Mouse (Mus musculus) gastrocnemius, postnatal 10 days (tissue): ENCODE results near the gene Cypt4. TPM values are rescaled to one million over a fixed set of nuclear protein-coding genes. Genes with fewer than 3 reads are reported as not detected.
"Not testable (repeated sequence)": the region's sequence is repeated elsewhere in the genome, so short reads cannot be mapped to it uniquely, and the experiment has no call there.

Experiments used
- DNase-seq: peaks from one replicate; pipeline ENCODE4 v3.0.0; 2021; ENCODE audit warnings: mixed read lengths
- long read RNA-seq, 2 experiments: library from polyadenylated mRNA; stranded (forward); transcript quantifications; one replicate each; pipeline ENCODE4 v2.0.0; 2021
- total RNA-seq, 2 experiments: library from RNA; stranded (reverse); gene quantifications; 2 replicates each; pipeline ENCODE4 v1.2.3; 2021

Gene Cypt4
- total RNA-seq = not detected
- long read RNA-seq, experiment 1 = 0 reads
- long read RNA-seq, experiment 2 = 0 reads

- DNase-seq = no peak
These were observed at the start of gene Cypt4 for GRCm38 (mm10) chr9:24624896-24625295. Cypt4 (plus strand) TSS chr9:24625196.

DNA sequence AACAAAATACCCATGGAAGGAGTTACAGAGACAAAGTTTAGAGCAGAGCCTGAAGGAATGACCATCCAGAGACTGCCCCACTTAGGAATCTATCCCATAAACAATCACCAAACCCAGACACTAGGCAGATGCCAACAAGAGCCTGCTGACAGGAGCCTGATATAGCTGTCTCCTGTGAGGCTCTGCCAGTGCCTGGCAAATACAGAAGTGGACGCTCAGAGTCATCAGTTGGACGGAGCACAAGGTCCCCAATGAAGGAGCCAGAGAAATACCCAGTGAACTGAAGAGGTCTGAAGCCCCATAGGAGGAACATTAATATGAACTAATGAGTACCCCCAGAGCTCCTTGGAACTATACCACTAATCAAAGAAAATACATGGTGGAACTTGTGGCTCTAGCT, 12.3 kb downstream of the Cypt4 start:
- not testable (repeated sequence) for DNase-seq

Other genes starting within 250 kb of the Cypt4 start
- gene Dpy19l1, start 122.1 kb upstream of the Cypt4 start, total RNA-seq = 10 to 100 TPM; 13.6 to 17.4 TPM
- gene Dpy19l2, start 71.1 kb downstream of the Cypt4 start, total RNA-seq = not detected
- gene Tbx20, start 149.1 kb downstream of the Cypt4 start, total RNA-seq = not detected